Mouse (Mus musculus): Measurements from ENCODE around the gene 4930426L09Rik. TPM values are rescaled to one million over a fixed set of nuclear protein-coding genes. Genes with fewer than 3 reads are reported as not detected.

The 4930426L09Rik gene
- polyA plus RNA-seq (2016; fragmentation: Nextera tagmentation; extraction: Ambion mirVana) = 0.37 and 0.73 TPM in 2 replicates

DNA sequence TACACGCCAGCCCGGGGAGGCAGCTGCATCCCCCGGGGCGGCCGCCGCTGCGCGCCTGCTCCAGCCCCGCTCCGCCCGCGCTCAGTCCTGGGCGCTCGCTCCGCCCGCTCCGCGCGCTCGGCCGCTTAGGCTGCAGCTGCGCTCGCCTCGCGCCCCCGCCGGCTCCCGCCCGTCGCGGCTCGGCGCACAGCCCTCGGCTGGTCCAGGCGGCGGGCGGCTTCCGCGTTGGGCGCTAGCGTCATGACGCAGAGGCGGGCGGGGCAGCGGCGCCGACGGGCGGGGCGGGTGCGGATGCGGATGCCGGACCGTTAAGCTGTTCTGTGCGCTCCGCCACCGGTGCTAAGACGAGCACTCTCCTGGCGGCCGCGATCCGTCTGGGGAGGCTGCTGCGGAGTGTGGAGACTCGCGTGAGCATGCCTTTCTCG is at the start of gene 4930426L09Rik, which contains the start of gene Pip4k2a:
Gene 4930426L09Rik (plus strand): TSS at position 290 of the 425 bp plus-strand sequence.
Gene Pip4k2a (minus strand): TSS at position 73 of the 425 bp plus-strand sequence.
- H3K36me3 ChIP-seq = no peaks in the 10 kb centered on the region
- WGBS = under 1% methylated on average over 58 of the region's 66 CpGs

DNA sequence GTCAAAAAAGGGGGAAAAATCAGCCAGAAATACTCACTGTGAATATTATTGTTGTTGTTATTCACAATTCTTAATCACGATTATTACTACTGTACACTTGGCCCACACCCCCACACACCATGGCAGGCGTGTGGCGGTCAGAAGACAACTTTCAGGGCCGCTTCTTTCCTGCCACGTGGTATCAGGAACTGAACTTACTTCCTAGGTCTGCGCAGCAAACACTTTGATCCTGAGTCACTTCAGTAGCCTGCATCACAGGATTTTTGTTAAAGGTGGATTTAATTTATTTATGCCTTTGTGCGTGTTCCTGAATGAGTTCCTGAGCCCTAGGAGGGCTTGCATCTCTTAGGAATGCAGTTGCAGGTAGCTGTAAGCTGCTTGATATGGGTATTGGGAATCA is 49.4 kb upstream of the 4930426L09Rik start:
- Histone ChIP-seq H3K9ac (no peak overlapping the region), H3K4me1 (0 out of 2 replicates have a peak, but pooled peaks cover 5% of the 10 kb centered on the region), H3K9me3 (replicated peaks) (no peaks in the 10 kb centered on the region), H3K4me2 (replicated peaks) (no peak overlapping the region), H3K27ac (no peak overlapping the region), H3K27me3 (no peaks in the 10 kb centered on the region), H3K4me3 (no peak overlapping the region), H3K36me3 (no peaks in the 10 kb centered on the region)
- whole genome bisulfite sequencing = 86% methylated on average over 7 of the region's 7 CpGs
- no peak for ATAC-seq (ENCODE audit: low FRiP score)

More for the DNA sequence above, at the start of gene 4930426L09Rik, which contains the start of gene Pip4k2a:
- H3K4me3 ChIP-seq = peak within 1 kb of the TSS; percentile 79
- ATAC-seq (ENCODE audit: low FRiP score) = peak; percentile 98
- H3K4me2 ChIP-seq (replicated peaks) = peak within 1 kb of the TSS; percentile 96
- H3K27me3 ChIP-seq = no peaks in the 10 kb centered on the region
- H3K27ac ChIP-seq = peak within 1 kb of the TSS; percentile 93
- H3K9me3 ChIP-seq (replicated peaks) = no peaks in the 10 kb centered on the region
- H3K4me1 ChIP-seq = peaks cover 17% of the 10 kb centered on the region
- H3K9ac ChIP-seq = peak within 1 kb of the TSS; percentile 81

DNA sequence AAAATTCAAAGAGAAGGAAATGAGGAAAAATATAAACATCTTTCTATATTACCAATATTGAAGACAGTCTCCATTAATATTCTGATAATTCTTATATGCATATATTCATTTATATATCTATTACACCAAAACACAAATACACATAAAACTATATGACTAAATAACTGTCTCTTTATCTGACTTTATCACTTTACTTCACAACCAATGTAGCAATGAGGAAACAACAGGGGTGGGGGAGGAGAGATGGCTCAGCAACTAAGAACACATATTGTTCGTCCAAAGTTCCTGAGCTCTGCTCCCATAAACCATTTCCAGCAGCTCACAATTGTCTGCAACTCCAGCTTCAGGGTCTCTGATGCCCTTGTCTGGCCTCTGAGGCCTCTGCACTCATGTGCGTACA is 47.4 kb upstream of the 4930426L09Rik start:
- Histone ChIP-seq H3K4me1 (peaks cover 6% of the 10 kb centered on the region; the same call in 1 of the 2 replicates), H3K36me3 (no peaks in the 10 kb centered on the region), H3K9ac (no peak overlapping the region), H3K27me3 (no peaks in the 10 kb centered on the region), H3K27ac (no peak overlapping the region), H3K4me3 (no peak overlapping the region), H3K9me3 (replicated peaks) (no peaks in the 10 kb centered on the region), H3K4me2 (replicated peaks) (no peak overlapping the region)
- no peak for ATAC-seq (ENCODE audit: low FRiP score)
- 87% methylated on average over 2 of the region's 2 CpGs for WGBS

DNA sequence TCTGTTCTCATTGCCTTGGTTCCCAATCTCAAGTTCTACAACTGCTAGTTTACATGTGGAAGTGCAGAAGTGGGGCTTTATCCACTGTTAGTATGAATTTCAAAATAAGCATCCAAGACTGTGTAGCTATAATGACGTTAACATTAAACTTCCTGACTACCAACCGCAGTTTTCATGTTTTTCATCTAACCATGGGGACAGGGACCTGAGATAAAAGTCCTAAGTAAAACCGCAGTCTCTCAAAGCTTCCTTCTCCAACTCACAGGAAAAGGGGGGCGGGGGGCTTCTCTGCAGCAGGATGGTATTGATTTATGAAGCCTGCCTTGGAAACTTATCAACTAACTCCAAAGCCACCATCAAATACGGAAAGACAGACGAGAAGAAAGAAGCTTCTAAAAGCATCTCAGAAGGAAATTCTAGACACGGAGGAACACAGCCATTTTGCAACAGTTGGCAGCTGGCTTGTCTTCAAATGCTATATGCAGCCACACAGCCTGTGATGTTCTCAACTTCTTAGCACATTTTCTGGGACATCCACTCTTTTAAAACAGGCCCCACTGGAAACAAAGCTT is 46.0 kb upstream of the 4930426L09Rik start:
- no peak overlapping the region for H3K4me3 ChIP-seq
- no peak overlapping the region for H3K9ac ChIP-seq
- ATAC-seq (ENCODE audit: low FRiP score) = no peak
- H3K4me1 ChIP-seq = peaks cover 8% of the 10 kb centered on the region; the same call in 1 of the 2 replicates
- no peaks in the 10 kb centered on the region for H3K27me3 ChIP-seq
- WGBS = 79% methylated on average over 7 of the region's 7 CpGs
- H3K36me3 ChIP-seq = no peaks in the 10 kb centered on the region
- no peaks in the 10 kb centered on the region for H3K9me3 ChIP-seq (replicated peaks)
- no peak overlapping the region for H3K27ac ChIP-seq
- H3K4me2 ChIP-seq (replicated peaks) = no peak overlapping the region

DNA sequence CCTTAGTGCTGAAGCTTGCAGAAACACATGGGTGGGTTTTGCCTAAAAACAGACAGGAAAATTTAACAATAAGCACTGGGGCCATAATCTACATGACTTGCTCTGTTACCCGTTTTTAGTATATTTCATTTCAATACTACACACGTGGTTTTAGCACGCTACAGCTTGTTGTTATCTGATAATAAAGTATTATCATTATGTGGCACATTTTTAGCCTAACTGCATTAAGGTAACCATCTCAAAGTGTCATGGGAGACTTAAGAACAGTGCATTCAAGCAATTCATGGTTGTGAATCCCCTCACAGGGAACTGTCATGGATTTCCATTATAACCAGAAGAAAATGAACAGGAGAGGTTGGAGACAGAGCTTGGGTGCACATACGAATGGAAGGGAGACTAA is 43.7 kb upstream of the 4930426L09Rik start:
- H3K27me3 ChIP-seq = no peaks in the 10 kb centered on the region
- 82% methylated on average over 4 of the region's 4 CpGs for WGBS
- no peaks in the 10 kb centered on the region for H3K36me3 ChIP-seq
- H3K4me1 ChIP-seq = peaks cover 9% of the 10 kb centered on the region; the same call in 1 of the 2 replicates
- no peak for ATAC-seq (ENCODE audit: low FRiP score)
- no peaks in the 10 kb centered on the region for H3K9me3 ChIP-seq (replicated peaks)
- H3K27ac ChIP-seq = no peak overlapping the region
- no peak overlapping the region for H3K4me2 ChIP-seq (replicated peaks)
- no peak overlapping the region for H3K4me3 ChIP-seq
- no peak overlapping the region for H3K9ac ChIP-seq

DNA sequence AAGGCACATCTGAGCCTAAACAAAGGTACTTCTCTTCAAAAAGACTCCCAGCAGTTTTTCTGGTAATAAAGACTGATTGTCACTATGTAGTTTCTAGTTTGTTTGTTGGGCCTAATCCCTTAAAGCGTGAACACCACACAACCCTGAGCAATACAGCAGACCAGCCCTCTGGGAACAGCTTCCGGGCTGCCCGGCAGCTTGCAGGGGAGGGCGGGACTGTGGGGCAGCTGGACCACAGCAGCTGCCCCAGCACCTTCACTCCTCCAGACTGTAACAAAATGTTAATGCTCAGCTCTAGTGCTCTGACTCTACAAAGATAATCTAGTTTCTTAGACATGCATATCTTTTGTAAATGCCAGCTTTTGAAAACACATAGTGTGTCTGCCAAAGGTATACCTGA is 43.1 kb upstream of the 4930426L09Rik start:
- no peaks in the 10 kb centered on the region for H3K36me3 ChIP-seq
- peaks cover 9% of the 10 kb centered on the region; the same call in 1 of the 2 replicates for H3K4me1 ChIP-seq
- H3K27me3 ChIP-seq = no peaks in the 10 kb centered on the region
- H3K27ac ChIP-seq = no peak overlapping the region
- no peak overlapping the region for H3K9ac ChIP-seq
- no peak for ATAC-seq (ENCODE audit: low FRiP score)
- 30% methylated on average over 4 of the region's 4 CpGs for WGBS
- H3K4me2 ChIP-seq (replicated peaks) = no peak overlapping the region
- no peak overlapping the region for H3K4me3 ChIP-seq
- no peaks in the 10 kb centered on the region for H3K9me3 ChIP-seq (replicated peaks)

DNA sequence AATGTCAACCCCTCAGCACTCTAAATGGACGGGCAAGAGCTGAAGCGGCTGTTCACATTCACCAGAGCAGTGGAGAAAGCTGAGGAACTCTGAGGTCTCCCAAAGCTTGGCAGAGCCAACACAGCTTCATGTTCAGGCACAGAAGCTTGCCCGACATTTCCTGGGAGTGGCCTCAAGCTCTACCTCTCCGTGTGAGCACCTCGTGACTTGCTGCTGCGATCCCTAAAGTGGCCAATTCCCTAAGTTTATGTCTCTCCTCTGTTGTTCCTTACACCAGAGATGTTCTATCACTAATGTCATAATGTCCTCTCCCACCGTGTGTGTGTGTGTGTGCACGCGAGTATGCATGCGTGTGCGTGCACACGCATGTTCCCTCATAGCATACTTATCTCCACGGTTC is 42.5 kb upstream of the 4930426L09Rik start:
- Histone ChIP-seq H3K9ac (no peak overlapping the region), H3K9me3 (replicated peaks) (no peaks in the 10 kb centered on the region), H3K36me3 (no peaks in the 10 kb centered on the region), H3K4me3 (no peak overlapping the region), H3K4me1 (peaks cover 13% of the 10 kb centered on the region), H3K27ac (no peak overlapping the region), H3K27me3 (no peaks in the 10 kb centered on the region), H3K4me2 (replicated peaks) (no peak overlapping the region)
- WGBS = 88% methylated on average over 13 of the region's 13 CpGs
- ATAC-seq (ENCODE audit: low FRiP score) = no peak

DNA sequence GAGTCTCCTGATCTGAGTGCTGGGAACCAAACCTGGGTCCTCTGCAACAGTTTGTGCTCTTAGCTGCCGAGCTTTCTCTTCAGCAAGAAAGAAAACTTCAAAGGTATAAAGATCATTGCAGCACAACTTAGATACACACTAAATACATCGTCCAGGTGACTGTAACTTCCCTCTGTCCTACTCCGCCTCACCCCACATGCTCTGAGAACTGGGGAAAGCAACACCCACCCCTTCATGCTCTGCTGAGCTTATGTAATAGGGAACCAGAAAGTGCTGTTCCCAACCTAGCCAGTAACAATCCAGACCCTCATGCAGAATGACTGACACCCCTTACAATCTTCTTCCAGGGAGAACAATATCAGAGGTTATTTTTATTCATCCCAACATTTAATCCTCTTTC is 41.7 kb upstream of the 4930426L09Rik start:
- no peak for ATAC-seq (ENCODE audit: low FRiP score)

DNA sequence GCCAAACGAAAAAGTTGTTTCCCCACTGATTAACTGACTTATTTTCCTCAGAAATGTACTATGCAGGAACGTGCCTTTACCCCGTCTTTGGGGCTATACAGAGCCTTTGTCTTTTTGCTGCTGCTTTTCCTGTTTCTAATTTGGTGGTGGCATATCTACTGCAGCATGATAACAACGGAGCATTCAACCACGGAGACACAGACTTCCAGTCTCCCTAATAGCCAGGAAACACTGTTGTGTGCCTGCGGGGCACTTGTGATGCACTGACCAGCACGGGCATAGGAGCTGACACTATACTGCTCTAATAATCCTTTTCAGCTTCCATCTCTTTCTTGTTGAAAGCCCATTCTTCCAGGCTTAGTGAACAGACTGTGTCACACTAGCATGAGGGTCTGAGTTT is 41.2 kb upstream of the 4930426L09Rik start:
- no peak for ATAC-seq (ENCODE audit: low FRiP score)
- Histone ChIP-seq H3K4me2 (replicated peaks) (no peak overlapping the region), H3K4me1 (peaks cover 14% of the 10 kb centered on the region), H3K4me3 (no peak overlapping the region), H3K9ac (no peak overlapping the region), H3K27ac (no peak overlapping the region), H3K9me3 (replicated peaks) (no peaks in the 10 kb centered on the region), H3K36me3 (no peaks in the 10 kb centered on the region), H3K27me3 (no peaks in the 10 kb centered on the region)
- WGBS = 64% methylated on average over 7 of the region's 7 CpGs

More for the DNA sequence above, 41.7 kb upstream of the 4930426L09Rik start:
- no peak overlapping the region for H3K4me3 ChIP-seq
- H3K4me1 ChIP-seq = peaks cover 14% of the 10 kb centered on the region
- no peak overlapping the region for H3K27ac ChIP-seq
- H3K27me3 ChIP-seq = no peaks in the 10 kb centered on the region
- H3K4me2 ChIP-seq (replicated peaks) = no peak overlapping the region
- WGBS = 82% methylated on average over 3 of the region's 3 CpGs
- no peaks in the 10 kb centered on the region for H3K9me3 ChIP-seq (replicated peaks)
- no peak overlapping the region for H3K9ac ChIP-seq
- H3K36me3 ChIP-seq = no peaks in the 10 kb centered on the region

DNA sequence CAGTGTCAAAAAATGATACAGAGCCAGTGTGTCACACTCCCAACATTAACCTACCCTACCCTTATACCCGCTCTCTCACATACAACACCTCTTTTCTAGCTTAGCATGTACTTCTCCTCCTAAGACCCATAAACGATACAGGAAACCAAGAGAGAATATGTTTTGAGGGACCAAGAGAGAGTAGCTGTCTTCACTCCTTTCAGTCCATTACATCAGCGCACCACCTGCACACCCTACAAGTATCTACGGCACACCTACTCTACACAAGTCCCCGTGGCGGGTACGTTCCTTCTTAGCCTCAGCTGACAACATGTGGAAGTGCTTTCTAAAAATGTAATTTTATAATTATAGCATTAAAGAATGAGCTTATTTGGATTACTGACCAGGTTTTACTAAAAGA is 40.7 kb upstream of the 4930426L09Rik start:
- WGBS = 91% methylated on average over 7 of the region's 7 CpGs
- H3K9ac ChIP-seq = no peak overlapping the region
- ATAC-seq (ENCODE audit: low FRiP score) = no peak
- no peak overlapping the region for H3K4me3 ChIP-seq
- no peaks in the 10 kb centered on the region for H3K9me3 ChIP-seq (replicated peaks)
- no peaks in the 10 kb centered on the region for H3K27me3 ChIP-seq
- H3K4me1 ChIP-seq = peaks cover 14% of the 10 kb centered on the region
- H3K27ac ChIP-seq = no peak overlapping the region
- H3K36me3 ChIP-seq = no peaks in the 10 kb centered on the region
- H3K4me2 ChIP-seq (replicated peaks) = no peak overlapping the region

DNA sequence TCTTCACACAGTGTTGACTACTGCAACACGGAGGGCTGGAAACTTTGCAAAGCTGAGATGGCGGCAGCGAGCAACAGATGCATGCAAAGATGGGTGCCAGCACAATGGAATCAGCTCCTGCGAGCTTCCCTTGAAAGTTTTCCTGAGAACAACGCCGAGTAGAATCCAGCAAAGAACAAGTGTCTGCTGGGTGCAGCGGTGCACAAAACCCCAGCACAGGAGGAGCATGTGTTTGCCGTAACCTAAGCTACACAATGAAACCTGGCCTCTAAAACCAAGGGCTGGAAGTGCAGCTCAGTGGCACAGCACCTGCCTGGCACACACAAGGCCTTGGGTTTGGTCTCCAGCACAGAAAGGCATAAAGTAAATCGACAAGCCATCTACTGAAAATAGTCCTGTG is 40.1 kb upstream of the 4930426L09Rik start:
- Histone ChIP-seq H3K4me2 (replicated peaks) (no peak overlapping the region), H3K27ac (no peak overlapping the region), H3K4me3 (no peak overlapping the region), H3K27me3 (no peaks in the 10 kb centered on the region), H3K9me3 (replicated peaks) (no peaks in the 10 kb centered on the region), H3K4me1 (peaks cover 15% of the 10 kb centered on the region), H3K9ac (no peak overlapping the region), H3K36me3 (no peaks in the 10 kb centered on the region)
- no peak for ATAC-seq (ENCODE audit: low FRiP score)
- 75% methylated on average over 9 of the region's 9 CpGs for WGBS

DNA sequence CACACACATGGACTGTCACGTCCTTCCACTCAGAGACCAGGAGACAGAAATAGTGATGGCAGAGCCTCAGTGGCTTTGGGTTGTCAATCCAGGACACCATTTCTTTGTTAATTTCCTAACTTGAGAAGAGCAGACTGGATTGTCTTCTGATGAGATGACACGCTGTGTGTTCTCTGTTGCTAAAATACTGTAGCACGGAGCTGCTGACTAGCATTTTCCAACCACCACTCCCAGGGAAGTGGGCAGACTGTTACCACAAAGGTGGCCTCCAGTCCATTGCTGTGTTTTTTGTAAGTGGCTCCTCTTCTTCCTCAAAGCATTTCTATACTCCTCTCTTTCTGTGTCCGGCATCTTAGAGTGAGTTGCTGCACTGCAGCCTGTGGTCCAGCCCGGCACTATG is 39.6 kb upstream of the 4930426L09Rik start:
- Histone ChIP-seq H3K27me3 (no peaks in the 10 kb centered on the region), H3K4me3 (no peak overlapping the region), H3K9me3 (replicated peaks) (no peaks in the 10 kb centered on the region), H3K4me1 (peaks cover 16% of the 10 kb centered on the region), H3K36me3 (no peaks in the 10 kb centered on the region), H3K27ac (no peak overlapping the region), H3K4me2 (replicated peaks) (no peak overlapping the region), H3K9ac (no peak overlapping the region)
- no peak for ATAC-seq (ENCODE audit: low FRiP score)
- WGBS = 92% methylated on average over 5 of the region's 5 CpGs

DNA sequence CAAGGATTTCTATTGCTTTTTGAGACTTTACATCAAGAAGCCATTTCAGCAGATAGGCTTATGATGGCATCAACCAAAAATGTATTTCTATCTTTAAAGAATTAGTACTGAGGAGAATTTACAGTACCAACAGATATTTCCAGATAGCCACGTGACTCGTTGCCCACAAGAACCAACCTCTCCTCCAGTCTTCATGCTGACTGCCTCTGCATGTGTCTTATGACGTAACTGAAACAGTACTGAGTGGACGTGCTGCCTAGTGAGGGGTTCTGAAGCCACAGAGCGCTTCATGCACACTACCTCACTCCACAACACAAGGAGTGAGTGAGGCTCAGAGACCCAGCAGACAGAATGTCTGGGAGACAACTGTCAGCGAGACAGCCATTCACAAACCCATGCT is 39.1 kb upstream of the 4930426L09Rik start:
- ATAC-seq (ENCODE audit: low FRiP score) = no peak
- H3K4me3 ChIP-seq = no peak overlapping the region
- H3K4me2 ChIP-seq (replicated peaks) = no peak overlapping the region
- H3K9me3 ChIP-seq (replicated peaks) = no peaks in the 10 kb centered on the region
- H3K4me1 ChIP-seq = peaks cover 16% of the 10 kb centered on the region
- H3K27me3 ChIP-seq = no peaks in the 10 kb centered on the region
- H3K9ac ChIP-seq = no peak overlapping the region
- no peaks in the 10 kb centered on the region for H3K36me3 ChIP-seq
- WGBS = 91% methylated on average over 6 of the region's 6 CpGs
- no peak overlapping the region for H3K27ac ChIP-seq

All from hindbrain, embryonic 12.5 days (tissue).